Mouse (Mus musculus) stomach, postnatal 0 days (tissue): ENCODE data around the gene Samhd1. TPM values are rescaled to one million over a fixed set of nuclear protein-coding genes. Genes with fewer than 3 reads are reported as not detected.

Experiments
- ATAC-seq: fragments of 200-750 bp; cut with Nextera tagmentation; 2 replicates; pipeline ENCODE4 v1.8.0; 2017; ENCODE audit not compliant: low FRiP score, low TSS enrichment
- DNase-seq: peaks from one replicate; pipeline ENCODE4 v3.0.0-alpha.2; 2016; ENCODE audit warnings: low spot score
- H3K27ac ChIP-seq: fragments of 300-500 bp; sonication (generic); replicated peaks from 2 replicates; pipeline ENCODE4 v1.5.1; 2014; ENCODE audit warnings: mild to moderate bottlenecking, control low read depth
- H3K27me3 ChIP-seq: fragments of 300-500 bp; sonication (generic); 2 replicates; pipeline ENCODE4 v1.6.1; 2014; ENCODE audit warnings: low read length; ENCODE audit not compliant: control insufficient read depth, insufficient read depth
- H3K36me3 ChIP-seq: fragments of 300-500 bp; sonication (generic); 2 replicates; pipeline ENCODE4 v1.6.1; 2014; ENCODE audit warnings: low read length, mixed read lengths; ENCODE audit not compliant: control insufficient read depth, insufficient read depth
- H3K4me1 ChIP-seq: fragments of 300-500 bp; sonication (generic); replicated peaks from 2 replicates; pipeline ENCODE4 v1.6.1; 2014; ENCODE audit warnings: antibody characterized with exemption; ENCODE audit not compliant: control insufficient read depth, insufficient read depth
- H3K4me2 ChIP-seq: fragments of 300-500 bp; sonication (generic); replicated peaks from 2 replicates; pipeline ENCODE4 v1.6.1; 2014; ENCODE audit warnings: low read depth, mild to moderate bottlenecking, control low read depth, moderate library complexity
- H3K4me3 ChIP-seq: fragments of 300-500 bp; sonication (generic); 2 replicates; pipeline ENCODE4 v1.5.1; 2014; ENCODE audit warnings: low read depth, low read length, control low read depth
- H3K9ac ChIP-seq: fragments of 300-500 bp; sonication (generic); 2 replicates; pipeline ENCODE4 v1.6.1; 2014; ENCODE audit warnings: mild to moderate bottlenecking, low read length, control low read depth, mixed read lengths
- H3K9me3 ChIP-seq: fragments of 300-500 bp; sonication (generic); 2 replicates; pipeline ENCODE4 v1.6.1; 2016; ENCODE audit warnings: low read length; ENCODE audit not compliant: control insufficient read depth
- CTCF ChIP-seq: IDR thresholded peaks from 2 replicates; pipeline ENCODE4 v1.5.1; 2016; ENCODE audit warnings: antibody characterized with exemption, low read depth, mild to moderate bottlenecking, moderate library complexity
- EP300 ChIP-seq: optimal IDR thresholded peaks from 2 replicates; pipeline ENCODE3; 2016; ENCODE audit warnings: antibody characterized with exemption
- WGBS: fragments of 180-500 bp; shearing (Covaris S2); extraction: QIAGEN DNeasy Blood & Tissue Kit; methylation state at CpG from one replicate; pipeline ENCODE4 v1.1.7; 2014; 5-methylcytosine and 5-hydroxymethylcytosine counted together
- polyA plus RNA-seq: library from polyadenylated mRNA; unstranded; fragments of >200 nt; fragmentation: Nextera tagmentation; extraction: Ambion mirVana; gene quantifications from 2 replicates; pipeline ENCODE4 v1.2.1, GENCODE M21; 2015

Gene Samhd1
- polyA plus RNA-seq, 1 experiment from 2014 or later: 17.4 TPM

DNA sequence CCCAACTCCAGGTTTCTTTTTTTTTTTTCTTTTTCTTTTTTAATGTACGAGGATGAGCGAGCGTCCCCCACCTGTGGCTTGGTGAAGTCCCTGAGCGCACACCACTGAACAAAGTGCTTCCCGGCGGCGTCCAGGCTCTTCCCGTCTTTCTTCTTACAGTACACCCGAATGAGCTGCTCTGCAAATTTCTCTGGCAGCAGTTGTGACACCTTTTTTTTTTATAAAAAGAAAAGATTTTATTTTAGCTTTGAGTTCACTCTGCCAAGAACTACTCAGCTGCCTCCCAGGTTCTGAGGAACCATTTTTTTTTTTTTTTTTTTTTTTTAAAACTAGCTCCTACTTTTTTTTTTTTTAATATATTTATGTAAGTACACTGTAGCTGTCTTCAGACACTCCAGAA is 33.4 kb downstream of the Samhd1 start:
- no peak overlapping the region for H3K9ac ChIP-seq
- H3K36me3 ChIP-seq: peaks cover 13% of the 10 kb centered on the region
- no peaks in the 10 kb centered on the region for H3K9me3 ChIP-seq
- no peak overlapping the region for H3K4me2 ChIP-seq
- H3K4me1 ChIP-seq: no peaks in the 10 kb centered on the region
- no peak overlapping the region for H3K27ac ChIP-seq
- no peak for ATAC-seq
- H3K27me3 ChIP-seq: no peaks in the 10 kb centered on the region
- no peak for DNase-seq
- TF ChIP-seq EP300: no peak
- TF ChIP-seq CTCF: no peak
- WGBS: 93% methylated on average over 9 of the region's 9 CpGs
- no peak overlapping the region for H3K4me3 ChIP-seq

DNA sequence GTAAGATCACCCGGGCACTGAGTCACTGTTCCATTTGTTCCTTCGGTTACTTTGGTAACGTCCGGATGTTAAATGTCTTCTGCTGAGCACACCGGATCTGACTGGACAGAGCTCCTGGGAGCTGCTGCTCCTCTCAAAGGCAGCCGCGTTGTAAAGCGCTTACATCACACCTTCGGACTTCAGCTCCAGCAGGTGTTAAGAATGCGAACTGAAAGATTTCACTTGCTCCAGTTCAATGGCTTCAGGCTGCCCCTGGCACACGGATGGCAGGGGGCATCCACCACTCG is 34.8 kb downstream of the Samhd1 start:
- Histone ChIP-seq H3K36me3 (peaks cover 10% of the 10 kb centered on the region), H3K27ac (no peak overlapping the region), H3K4me2 (no peak overlapping the region), H3K9ac (no peak overlapping the region), H3K4me1 (no peaks in the 10 kb centered on the region), H3K27me3 (no peaks in the 10 kb centered on the region), H3K4me3 (no peak overlapping the region), H3K9me3 (no peaks in the 10 kb centered on the region)
- TF ChIP-seq CTCF (no peak), EP300 (no peak)
- ATAC-seq (no peak), DNase-seq (no peak)
- 77% methylated on average over 12 of the region's 12 CpGs for WGBS

DNA sequence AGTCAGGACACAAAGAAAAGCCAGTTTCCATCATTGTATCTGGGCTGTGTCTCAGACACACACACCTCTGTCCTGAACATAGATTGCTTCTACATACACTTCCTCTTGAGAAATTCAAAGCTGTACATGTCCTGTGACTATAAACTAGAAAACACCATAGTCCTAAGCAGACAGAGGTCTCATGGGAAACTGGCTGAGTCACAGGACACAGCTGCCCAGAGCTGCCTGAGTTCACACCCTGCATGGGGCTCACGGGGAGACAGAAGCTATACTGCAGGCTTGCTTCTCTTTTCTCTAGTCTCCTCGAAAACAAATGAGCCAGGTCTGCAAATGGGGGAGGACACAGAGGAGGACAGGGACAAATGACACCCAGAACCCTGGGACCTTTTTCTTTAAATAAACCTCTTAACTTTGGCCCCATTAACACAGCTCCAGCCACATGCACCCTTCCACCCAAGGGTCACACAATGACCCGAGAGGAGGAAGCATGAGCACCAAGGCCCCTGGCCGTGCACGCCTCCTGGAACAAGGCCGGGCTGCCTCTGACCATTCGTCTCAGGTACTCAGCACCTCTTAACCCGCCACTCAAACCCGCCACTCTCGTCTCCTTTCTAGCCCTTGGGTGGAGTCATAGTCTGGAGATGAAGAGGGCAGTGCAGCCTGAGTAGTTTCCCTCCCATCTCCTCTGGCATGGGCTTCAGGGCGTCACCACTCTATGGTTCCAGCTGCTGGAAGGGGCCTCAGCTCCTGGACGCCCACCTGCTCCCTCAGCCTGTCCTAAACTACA is 35.3 kb downstream of the Samhd1 start:
- H3K9ac ChIP-seq: no peak overlapping the region
- WGBS: 72% methylated on average over 12 of the region's 12 CpGs
- H3K27me3 ChIP-seq: no peaks in the 10 kb centered on the region
- TF ChIP-seq CTCF (no peak), EP300 (no peak)
- H3K27ac ChIP-seq: no peak overlapping the region
- no peaks in the 10 kb centered on the region for H3K4me1 ChIP-seq
- no peak overlapping the region for H3K4me2 ChIP-seq
- ATAC-seq (no peak), DNase-seq (no peak)
- peaks cover 10% of the 10 kb centered on the region for H3K36me3 ChIP-seq
- no peaks in the 10 kb centered on the region for H3K9me3 ChIP-seq
- H3K4me3 ChIP-seq: no peak overlapping the region

DNA sequence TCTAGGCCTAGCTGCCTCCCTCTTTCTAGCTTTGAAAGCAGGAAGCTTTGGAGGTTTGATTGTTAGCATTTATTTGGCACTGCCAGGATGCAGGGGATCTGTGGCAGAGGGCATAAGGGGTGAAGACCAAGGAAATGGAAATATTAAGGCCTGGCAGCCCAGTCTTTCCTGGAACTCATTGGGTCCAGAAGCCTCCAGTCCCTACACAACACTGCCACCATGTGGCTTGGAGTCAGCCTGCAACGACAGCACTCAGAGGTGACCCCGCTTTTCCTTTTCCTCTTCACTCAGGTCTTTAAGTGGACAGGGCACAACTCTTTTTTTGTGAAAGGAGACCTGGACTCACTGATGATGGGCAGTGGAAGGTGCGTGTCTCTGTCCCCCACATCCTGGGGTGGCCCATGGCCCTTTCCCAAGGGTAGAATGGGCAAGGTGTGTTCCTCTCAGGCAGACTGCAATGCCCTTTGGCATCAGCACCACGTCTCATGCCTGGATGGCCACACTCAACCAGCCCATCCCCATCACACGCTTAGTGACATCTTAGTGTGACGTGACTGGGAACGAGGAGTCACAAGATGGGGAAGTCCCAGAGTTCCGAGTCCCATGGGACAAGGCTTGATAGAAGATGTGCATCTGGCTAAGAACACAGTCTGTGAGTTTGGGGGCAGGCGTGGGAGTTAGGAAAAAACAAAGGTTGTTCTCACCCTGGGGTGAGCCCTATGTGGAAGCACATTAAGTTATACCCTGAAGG is 39.9 kb downstream of the Samhd1 start:
- Histone ChIP-seq H3K4me2 (no peak overlapping the region), H3K9me3 (no peaks in the 10 kb centered on the region), H3K4me1 (no peaks in the 10 kb centered on the region), H3K27me3 (no peaks in the 10 kb centered on the region), H3K9ac (0 out of 2 replicates have a peak overlapping the region, but pooled peaks have one; percentile 8), H3K4me3 (no peak overlapping the region), H3K36me3 (no peaks in the 10 kb centered on the region; the same call in 1 of the 2 replicates), H3K27ac (no peak overlapping the region)
- TF ChIP-seq CTCF: peak; percentile 95
- TF ChIP-seq EP300: no peak
- ATAC-seq (peak; percentile 65; the same call in 1 of the 2 replicates), DNase-seq (peak; percentile 75)
- WGBS: 59% methylated on average over 9 of the region's 9 CpGs

DNA sequence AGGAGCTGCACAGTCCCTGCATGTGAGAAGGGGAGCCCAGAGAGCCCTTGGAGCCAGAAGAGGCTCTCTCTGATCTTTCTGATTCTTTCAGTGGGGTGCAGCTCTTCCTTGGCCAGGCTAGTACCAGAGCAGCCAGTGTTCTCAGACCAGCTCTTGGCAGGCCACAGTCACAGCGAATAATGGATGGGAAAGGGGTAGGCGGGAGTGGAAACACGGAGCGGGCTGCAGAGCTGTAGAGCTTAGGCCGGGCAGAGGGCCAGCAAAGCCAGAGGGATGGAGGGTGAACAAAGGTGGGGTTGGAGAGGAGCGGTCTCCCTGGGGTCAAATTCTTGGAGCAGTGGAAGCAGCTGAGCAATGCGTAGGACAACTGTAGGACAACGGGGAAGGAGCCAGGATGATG is 43.0 kb downstream of the Samhd1 start:
- H3K4me2 ChIP-seq: no peak overlapping the region
- H3K36me3 ChIP-seq: no peaks in the 10 kb centered on the region
- no peak for ATAC-seq
- H3K4me3 ChIP-seq: no peak overlapping the region
- WGBS: 25% methylated on average over 8 of the region's 8 CpGs
- 0 out of 2 replicates have a peak overlapping the region, but pooled peaks have one; percentile 8 for H3K9ac ChIP-seq
- no peaks in the 10 kb centered on the region for H3K9me3 ChIP-seq
- DNase-seq: no peak
- no peak overlapping the region for H3K27ac ChIP-seq
- H3K4me1 ChIP-seq: no peaks in the 10 kb centered on the region
- no peaks in the 10 kb centered on the region for H3K27me3 ChIP-seq
- TF ChIP-seq CTCF (no peak), EP300 (no peak)
